Mouse (Mus musculus) embryonic fibroblast, embryonic 13.5 days (primary cell): ENCODE measurements around the gene Acvr1b.

Experiments used
- CTCF ChIP-seq: IDR thresholded peaks from 2 replicates; pipeline ENCODE4 v1.5.1; 2011; ENCODE audit warnings: mild to moderate bottlenecking, control low read depth, low read length, moderate library complexity, borderline replicate concordance; ENCODE audit not compliant: insufficient read depth
- POLR2A ChIP-seq: IDR thresholded peaks from 2 replicates; pipeline ENCODE4 v1.6.1; 2011; ENCODE audit warnings: low read depth, mild to moderate bottlenecking, control low read depth, low read length, moderate library complexity

DNA sequence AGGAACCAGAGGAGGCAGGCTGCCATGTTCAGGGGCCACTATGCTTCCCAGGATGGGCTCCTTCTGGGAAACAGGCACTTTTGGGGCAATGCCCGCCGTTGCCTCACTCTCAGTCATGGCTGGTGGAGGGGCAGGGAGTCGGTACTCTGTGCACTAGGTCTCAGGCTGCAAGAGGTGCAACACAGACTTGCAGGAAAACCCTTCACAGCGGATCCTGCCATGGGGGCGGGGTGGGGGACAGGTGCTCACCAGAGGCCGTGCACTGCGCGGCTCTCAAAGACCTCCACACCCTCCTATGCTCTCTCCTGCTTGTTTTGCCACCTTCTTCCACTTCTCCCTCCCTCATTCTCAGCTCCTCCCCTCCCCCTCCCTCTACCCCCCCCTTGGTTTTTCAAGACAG lies 31.2 kb upstream of the Acvr1b start:
- TF ChIP-seq POLR2A: no peak
- TF ChIP-seq CTCF: no peak
